Mouse (Mus musculus): ENCODE results near the gene Atp6v0e. TPM values are rescaled to one million over a fixed set of nuclear protein-coding genes. Genes with fewer than 3 reads are reported as not detected.

Gene Atp6v0e
- total RNA-seq, 2 experiments from 2014 or later = 43.2 to 49.3 TPM

GRCm38 (mm10) chr17:26643456-26643855 lies 19.6 kb upstream of the Atp6v0e start:
- no peak for DNase-seq

GRCm38 (mm10) chr17:26643993-26644392 lies 19.0 kb upstream of the Atp6v0e start:
- no peak for DNase-seq

GRCm38 (mm10) chr17:26644509-26645410 lies 18.3 kb upstream of the Atp6v0e start:
- no peak for DNase-seq

GRCm38 (mm10) chr17:26645411-26645854 lies 17.6 kb upstream of the Atp6v0e start:
- DNase-seq = no peak

GRCm38 (mm10) chr17:26647283-26647682 lies 15.7 kb upstream of the Atp6v0e start:
- DNase-seq = peak in 1 of 2 experiments; percentile 32

GRCm38 (mm10) chr17:26649565-26649964 lies 13.5 kb upstream of the Atp6v0e start:
- DNase-seq = no peak

- DNase-seq = peak; percentile 34 to 43
These were observed 12.3 kb upstream of the Atp6v0e start for GRCm38 (mm10) chr17:26650451-26651363.

GRCm38 (mm10) chr17:26658854-26659572 lies 4.0 kb upstream of the Atp6v0e start:
- no peak for DNase-seq

- DNase-seq = no peak
These were observed 3.5 kb upstream of the Atp6v0e start for GRCm38 (mm10) chr17:26659573-26659915.

- DNase-seq = peak; percentile 83 to 84
These were observed 2.7 kb upstream of the Atp6v0e start for GRCm38 (mm10) chr17:26660192-26660912.

GRCm38 (mm10) chr17:26662204-26662603 lies 827 bp upstream of the Atp6v0e start:
- DNase-seq = no peak

GRCm38 (mm10) chr17:26665600-26665999 lies 2.6 kb downstream of the Atp6v0e start:
- no peak for DNase-seq

GRCm38 (mm10) chr17:26671268-26671667 lies 8.2 kb downstream of the Atp6v0e start:
- DNase-seq = no peak

GRCm38 (mm10) chr17:26675845-26676244 lies 12.8 kb downstream of the Atp6v0e start:
- no peak for DNase-seq

- DNase-seq = peak; percentile 87 to 88
These were observed 13.2 kb downstream of the Atp6v0e start for GRCm38 (mm10) chr17:26676252-26676615.

- peak in 1 of 2 experiments; percentile 80 for DNase-seq
These were observed 13.8 kb downstream of the Atp6v0e start for GRCm38 (mm10) chr17:26676616-26677376.

- no peak for DNase-seq
These were observed 14.9 kb downstream of the Atp6v0e start for GRCm38 (mm10) chr17:26677711-26678637.

GRCm38 (mm10) chr17:26681276-26681675 lies 18.2 kb downstream of the Atp6v0e start:
- no peak for DNase-seq

GRCm38 (mm10) chr17:26686334-26687000 lies 23.4 kb downstream of the Atp6v0e start:
- no peak for DNase-seq

Measured in layer of hippocampus, postnatal 36 days (tissue).